Mouse (Mus musculus): ENCODE results near the gene Mrpl20.
"Not testable (repeated sequence)": the region's sequence is repeated elsewhere in the genome, so short reads cannot be mapped to it uniquely, and the experiment has no call there.

DNA sequence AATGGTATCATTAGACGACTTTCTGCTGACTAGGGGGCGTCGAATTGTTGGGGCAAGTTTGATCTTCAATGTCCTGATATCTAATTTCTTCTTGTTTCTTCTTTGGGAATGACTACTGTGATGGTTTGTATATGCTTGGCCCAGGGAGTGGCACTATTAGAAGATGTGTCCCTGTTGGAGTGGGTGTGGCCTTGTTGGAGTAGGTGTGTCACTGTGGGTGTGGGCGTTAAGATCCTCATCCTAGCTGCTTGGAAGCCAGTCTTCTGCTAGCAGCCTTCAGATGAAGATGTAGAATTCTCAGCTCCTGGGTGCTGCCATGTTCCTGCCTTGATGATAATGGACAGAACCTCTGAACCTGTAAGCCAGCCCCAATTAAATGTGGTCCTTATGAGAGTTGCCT lies 13.8 kb upstream of the Mrpl20 start:
- not testable (repeated sequence) for TF ChIP-seq CTCF (IDR thresholded peaks at IDR 0.05; ENCODE audit: control insufficient read depth, insufficient read depth, low read length); POLR2A (IDR thresholded peaks at IDR 0.05; ENCODE audit: borderline replicate concordance, control insufficient read depth, low read depth, low read length)

Measured in bone marrow, adult 2 months (tissue).